30 mouse cellular contexts compared by ENCODE assay signal in the genomic region with DNA sequence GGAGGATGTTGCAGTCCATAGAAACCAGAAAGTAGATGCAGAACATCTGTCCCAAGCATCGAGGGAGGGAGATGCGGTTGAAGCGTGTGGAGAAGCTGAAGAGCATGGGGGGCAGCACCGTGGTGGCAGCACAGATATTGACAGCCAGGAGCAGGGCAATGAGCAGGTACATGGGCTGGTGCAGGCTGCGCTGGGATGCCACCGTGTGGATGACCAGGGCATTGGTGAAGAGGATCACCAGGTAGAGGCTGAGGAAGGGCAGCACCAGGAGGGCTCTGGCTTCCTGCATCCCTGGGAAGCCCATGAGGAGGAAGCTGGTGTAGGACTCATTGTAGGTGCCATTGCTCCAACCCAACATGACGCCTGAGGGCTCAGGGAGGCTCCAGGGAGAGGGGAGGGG. TPM values are rescaled to one million over a fixed set of nuclear protein-coding genes. Genes with fewer than 3 reads are reported as not detected.
A peak's percentile ranks its signal among the peaks of the same experiment; 100 is the strongest.
DNase-seq lines count a peak whose midpoint lies in the region; ATAC-seq and TF ChIP-seq lines count a peak whose summit lies in the region.
"Not testable (repeated sequence)": the region's sequence is repeated elsewhere in the genome, so short reads cannot be mapped to it uniquely, and the experiment has no call there.
"Had no signal": no experiment of that assay in that cellular context is flagged by ENCODE, and none has a peak within 500 bp of the region (broad histone marks: within the 10 kb centered on the region; RNA-seq: fewer than 3 reads in every experiment).

No protein-coding gene starts in this region.

- ATAC-seq in embryonic facial prominence, embryonic 11.5 days (replicated peaks; ENCODE audit: insufficient number of reproducible peaks, low FRiP score, low TSS enrichment, low read depth) = 0 out of 2 replicates have a peak, but pooled peaks have one; percentile 6
- peak; percentile 71 for ATAC-seq in erythroid progenitor cell, adult 5-6 weeks (replicated peaks; ENCODE audit: low FRiP score, poor library complexity, severe bottlenecking)
- ATAC-seq in liver, embryonic 11.5 days (replicated peaks; ENCODE audit: low FRiP score) = peak; percentile 54; the same call in 1 of the 2 replicates
- peak; percentile 85 for ATAC-seq in megakaryocyte-erythroid progenitor cell, adult 5-6 weeks (replicated peaks; ENCODE audit: low FRiP score, low TSS enrichment, poor library complexity, severe bottlenecking)
- ATAC-seq in stomach, postnatal 0 days (ENCODE audit: low FRiP score, low TSS enrichment) = not testable (repeated sequence)

- not testable (repeated sequence) for H3K9me3 ChIP-seq in embryonic facial prominence, embryonic 11.5 days (replicated peaks; ENCODE audit: control insufficient read depth, low read length); liver, embryonic 11.5 days (ENCODE audit: control insufficient read depth, low read length); stomach, postnatal 0 days (ENCODE audit: control insufficient read depth, low read length)

- not testable (repeated sequence) for H3K9ac ChIP-seq in embryonic facial prominence, embryonic 11.5 days (replicated peaks; ENCODE audit: low read length); liver, embryonic 11.5 days (ENCODE audit: low read depth, low read length); stomach, postnatal 0 days (ENCODE audit: low read length)

- WGBS in embryonic facial prominence, embryonic 11.5 days = 59% methylated on average over 7 of the region's 7 CpGs
- 40% methylated on average over 7 of the region's 7 CpGs for WGBS in liver, embryonic 11.5 days
- whole genome bisulfite sequencing in stomach, postnatal 0 days = 47% methylated on average over 6 of the region's 7 CpGs

- not testable (repeated sequence) for H3K4me1 ChIP-seq in embryonic facial prominence, embryonic 11.5 days (ENCODE audit: control insufficient read depth, insufficient read depth, low read length); liver, embryonic 11.5 days (replicated peaks; ENCODE audit: control insufficient read depth, insufficient read depth, low read length); stomach, postnatal 0 days (replicated peaks; ENCODE audit: control insufficient read depth, insufficient read depth)

- not testable (repeated sequence) for H3K27ac ChIP-seq in embryonic facial prominence, embryonic 11.5 days (replicated peaks; ENCODE audit: low read depth, low read length); liver, embryonic 11.5 days (ENCODE audit: low read depth, low read length); stomach, postnatal 0 days (replicated peaks)

- H3K36me3 ChIP-seq in embryonic facial prominence, embryonic 11.5 days (replicated peaks; ENCODE audit: control insufficient read depth, insufficient read depth, low read depth, low read length); liver, embryonic 11.5 days (ENCODE audit: control insufficient read depth, insufficient read depth, low read length); stomach, postnatal 0 days (ENCODE audit: control insufficient read depth, insufficient read depth, low read length): not testable (repeated sequence)

- not testable (repeated sequence) for DNase-seq in embryonic facial prominence, embryonic 11.5 days (ENCODE audit: low spot score); liver, embryonic 11.5 days (ENCODE audit: low spot score); stomach, postnatal 0 days (ENCODE audit: low spot score)
- peak; percentile 76 for DNase-seq in heart, adult 11 months

- not testable (repeated sequence) for H3K4me3 ChIP-seq in embryonic facial prominence, embryonic 11.5 days (ENCODE audit: low read depth, low read length); liver, embryonic 11.5 days (ENCODE audit: low read depth, low read length); stomach, postnatal 0 days (ENCODE audit: low read depth, low read length)

- TF ChIP-seq EP300 in stomach, postnatal 0 days (optimal IDR thresholded peaks at IDR 0.05) = not testable (repeated sequence)

- not testable (repeated sequence) for H3K4me2 ChIP-seq in embryonic facial prominence, embryonic 11.5 days (ENCODE audit: low read depth, low read length); liver, embryonic 11.5 days; stomach, postnatal 0 days (replicated peaks; ENCODE audit: low read depth)

- not testable (repeated sequence) for H3K27me3 ChIP-seq in embryonic facial prominence, embryonic 11.5 days (ENCODE audit: control insufficient read depth, insufficient read depth, low read length); liver, embryonic 11.5 days (replicated peaks; ENCODE audit: control insufficient read depth, insufficient read depth, low read length); stomach, postnatal 0 days (ENCODE audit: control insufficient read depth, insufficient read depth, low read length)

- TF ChIP-seq CTCF in stomach, postnatal 0 days (IDR thresholded peaks at IDR 0.05; ENCODE audit: low read depth) = 0 out of 2 replicates have a peak, but pooled peaks have one; percentile 19

RNA-seq across cellular contexts. Expression of gene Olfr545, which starts 5.0 kb away (rescaled TPM):
- not detected in 2 replicates for polyA plus RNA-seq in embryonic facial prominence, embryonic 11.5 days (2014; fragmentation: Nextera tagmentation; extraction: Ambion mirVana)
- total RNA-seq in erythroid progenitor cell, adult 5-6 weeks (2015; ENCODE audit: low replicate concordance) = not detected in 2 replicates
- not detected in 2 replicates for total RNA-seq in erythroid progenitor cell, adult 5-6 weeks (2017; ENCODE audit: low replicate concordance)
- 0.04 and 0.10 TPM in 2 replicates for polyA plus RNA-seq in liver, embryonic 11.5 days (2014; fragmentation: Nextera tagmentation; extraction: Ambion mirVana)
- not detected in 2 replicates for total RNA-seq in megakaryocyte-erythroid progenitor cell, adult 5-6 weeks (2014; fragmentation: Nextera tagmentation)
- not detected in 2 replicates for total RNA-seq in megakaryocyte-erythroid progenitor cell, adult 5-6 weeks (2017)
- 0.04 TPM in 1 of 2 replicates, not detected in the other for polyA plus RNA-seq in stomach, postnatal 0 days (2015; fragmentation: Nextera tagmentation; extraction: Ambion mirVana)
- total RNA-seq: adrenal gland, adult 8-10 months; adrenal gland, postnatal 25 days; gastrocnemius, adult 8-10 months; gastrocnemius, postnatal 25 days; heart, adult 8-10 months; heart, postnatal 25 days had no signal
- polyA plus RNA-seq: activated CD4-positive, CD25-positive, alpha-beta regulatory T cell, adult 4 months; brain, embryonic 14.5 days; C2C12; CD4-positive, CD25-positive, alpha-beta regulatory T cell, adult 4 months; forebrain, embryonic 14.5 days; gonadal fat pad, adult 2 months; heart, embryonic 11.5 days; heart, embryonic 14.5 days; heart, postnatal 0 days had no signal

RNA-seq across cellular contexts. Expression of gene Olfr544, which starts 6.3 kb away (rescaled TPM):
- 0.06 TPM in 1 of 2 replicates, not detected in the other for polyA plus RNA-seq in embryonic facial prominence, embryonic 11.5 days (2014; fragmentation: Nextera tagmentation; extraction: Ambion mirVana)
- total RNA-seq in erythroid progenitor cell, adult 5-6 weeks (2015; ENCODE audit: low replicate concordance) = not detected in 2 replicates
- 0.13 TPM in 1 of 2 replicates, not detected in the other for total RNA-seq in erythroid progenitor cell, adult 5-6 weeks (2017; ENCODE audit: low replicate concordance)
- polyA plus RNA-seq in liver, embryonic 11.5 days (2014; fragmentation: Nextera tagmentation; extraction: Ambion mirVana) = 0.05 and 0.12 TPM in 2 replicates
- not detected in 2 replicates for total RNA-seq in megakaryocyte-erythroid progenitor cell, adult 5-6 weeks (2014; fragmentation: Nextera tagmentation)
- 0.05 TPM in 1 of 2 replicates, not detected in the other for total RNA-seq in megakaryocyte-erythroid progenitor cell, adult 5-6 weeks (2017)
- 0.04 TPM in 1 of 2 replicates, not detected in the other for polyA plus RNA-seq in stomach, postnatal 0 days (2015; fragmentation: Nextera tagmentation; extraction: Ambion mirVana)
- total RNA-seq: adrenal gland, adult 8-10 months; adrenal gland, postnatal 25 days; forebrain, postnatal 0 days; gastrocnemius, adult 8-10 months; gastrocnemius, postnatal 25 days; heart, adult 8-10 months; heart, postnatal 25 days had no signal
- polyA plus RNA-seq: brain, embryonic 14.5 days; CD4-positive, CD25-positive, alpha-beta regulatory T cell, adult 4 months; forebrain, embryonic 14.5 days; frontal cortex, adult 2 months; gonadal fat pad, adult 2 months; heart, postnatal 0 days; intestine, embryonic 15.5 days had no signal

RNA-seq across cellular contexts. Expression of gene Olfr543, which starts 12.9 kb away (rescaled TPM):
- polyA plus RNA-seq in embryonic facial prominence, embryonic 11.5 days (2014; fragmentation: Nextera tagmentation; extraction: Ambion mirVana) = 0.25 and 0.67 TPM in 2 replicates
- total RNA-seq in erythroid progenitor cell, adult 5-6 weeks (2015; ENCODE audit: low replicate concordance) = not detected in 2 replicates
- 0.53 TPM in 1 of 2 replicates, not detected in the other for total RNA-seq in erythroid progenitor cell, adult 5-6 weeks (2017; ENCODE audit: low replicate concordance)
- polyA plus RNA-seq in liver, embryonic 11.5 days (2014; fragmentation: Nextera tagmentation; extraction: Ambion mirVana) = 0.40 and 0.47 TPM in 2 replicates
- total RNA-seq in megakaryocyte-erythroid progenitor cell, adult 5-6 weeks (2014; fragmentation: Nextera tagmentation) = not detected in 2 replicates
- 0.09 TPM in 1 of 2 replicates, not detected in the other for total RNA-seq in megakaryocyte-erythroid progenitor cell, adult 5-6 weeks (2017)
- polyA plus RNA-seq in stomach, postnatal 0 days (2015; fragmentation: Nextera tagmentation; extraction: Ambion mirVana) = not detected in 2 replicates
- total RNA-seq: adrenal gland, adult 8-10 months; adrenal gland, postnatal 25 days; forebrain, postnatal 0 days; gastrocnemius, adult 8-10 months; gastrocnemius, postnatal 25 days; heart, adult 8-10 months; heart, postnatal 25 days had no signal
- polyA plus RNA-seq: brain, embryonic 14.5 days; forebrain, embryonic 14.5 days; heart, postnatal 0 days had no signal

RNA-seq across cellular contexts. Expression of gene Olfr547, which starts 40.1 kb away (rescaled TPM):
- not detected in 2 replicates for polyA plus RNA-seq in embryonic facial prominence, embryonic 11.5 days (2014; fragmentation: Nextera tagmentation; extraction: Ambion mirVana)
- total RNA-seq in erythroid progenitor cell, adult 5-6 weeks (2015; ENCODE audit: low replicate concordance) = not detected in 2 replicates
- total RNA-seq in erythroid progenitor cell, adult 5-6 weeks (2017; ENCODE audit: low replicate concordance) = not detected in 2 replicates
- polyA plus RNA-seq in liver, embryonic 11.5 days (2014; fragmentation: Nextera tagmentation; extraction: Ambion mirVana) = not detected in 2 replicates
- not detected in 2 replicates for total RNA-seq in megakaryocyte-erythroid progenitor cell, adult 5-6 weeks (2014; fragmentation: Nextera tagmentation)
- not detected in 2 replicates for total RNA-seq in megakaryocyte-erythroid progenitor cell, adult 5-6 weeks (2017)
- polyA plus RNA-seq in stomach, postnatal 0 days (2015; fragmentation: Nextera tagmentation; extraction: Ambion mirVana) = not detected in 2 replicates
- total RNA-seq: adrenal gland, adult 8-10 months; adrenal gland, postnatal 25 days; forebrain, postnatal 0 days; gastrocnemius, adult 8-10 months; gastrocnemius, postnatal 25 days; heart, adult 8-10 months; heart, postnatal 25 days; MEL had no signal
- polyA plus RNA-seq: activated CD4-positive, CD25-positive, alpha-beta regulatory T cell, adult 4 months; brain, embryonic 14.5 days; C2C12; CD4-positive, CD25-positive, alpha-beta regulatory T cell, adult 4 months; embryonic facial prominence, embryonic 12.5 days; forebrain, embryonic 11.5 days; forebrain, embryonic 14.5 days; forebrain, postnatal 0 days; frontal cortex, adult 2 months; gonadal fat pad, adult 2 months; heart, embryonic 11.5 days; heart, embryonic 14.5 days; heart, postnatal 0 days; hindbrain, embryonic 10.5 days; hindbrain, embryonic 13.5 days; hindbrain, embryonic 16.5 days; intestine, embryonic 15.5 days had no signal

RNA-seq across cellular contexts. Expression of gene Olfr548-ps1, which starts 46.3 kb away (rescaled TPM):
- not detected in 2 replicates for polyA plus RNA-seq in embryonic facial prominence, embryonic 11.5 days (2014; fragmentation: Nextera tagmentation; extraction: Ambion mirVana)
- total RNA-seq in erythroid progenitor cell, adult 5-6 weeks (2015; ENCODE audit: low replicate concordance) = not detected in 2 replicates
- not detected in 2 replicates for total RNA-seq in erythroid progenitor cell, adult 5-6 weeks (2017; ENCODE audit: low replicate concordance)
- not detected in 2 replicates for polyA plus RNA-seq in liver, embryonic 11.5 days (2014; fragmentation: Nextera tagmentation; extraction: Ambion mirVana)
- total RNA-seq in megakaryocyte-erythroid progenitor cell, adult 5-6 weeks (2014; fragmentation: Nextera tagmentation) = not detected in 2 replicates
- not detected in 2 replicates for total RNA-seq in megakaryocyte-erythroid progenitor cell, adult 5-6 weeks (2017)
- not detected in 2 replicates for polyA plus RNA-seq in stomach, postnatal 0 days (2015; fragmentation: Nextera tagmentation; extraction: Ambion mirVana)
- total RNA-seq: adrenal gland, adult 8-10 months; adrenal gland, postnatal 25 days; forebrain, postnatal 0 days; gastrocnemius, adult 8-10 months; gastrocnemius, postnatal 25 days; heart, adult 8-10 months; heart, postnatal 25 days; MEL had no signal
- polyA plus RNA-seq: activated CD4-positive, CD25-positive, alpha-beta regulatory T cell, adult 4 months; brain, embryonic 14.5 days; C2C12; CD4-positive, CD25-positive, alpha-beta regulatory T cell, adult 4 months; embryonic facial prominence, embryonic 12.5 days; forebrain, embryonic 11.5 days; forebrain, embryonic 14.5 days; forebrain, postnatal 0 days; frontal cortex, adult 2 months; gonadal fat pad, adult 2 months; heart, embryonic 11.5 days; heart, embryonic 14.5 days; heart, postnatal 0 days; hindbrain, embryonic 10.5 days; hindbrain, embryonic 13.5 days; hindbrain, embryonic 16.5 days; intestine, embryonic 15.5 days had no signal
